Mouse (Mus musculus): Measurements from ENCODE around the gene Hspa1l.

DNA sequence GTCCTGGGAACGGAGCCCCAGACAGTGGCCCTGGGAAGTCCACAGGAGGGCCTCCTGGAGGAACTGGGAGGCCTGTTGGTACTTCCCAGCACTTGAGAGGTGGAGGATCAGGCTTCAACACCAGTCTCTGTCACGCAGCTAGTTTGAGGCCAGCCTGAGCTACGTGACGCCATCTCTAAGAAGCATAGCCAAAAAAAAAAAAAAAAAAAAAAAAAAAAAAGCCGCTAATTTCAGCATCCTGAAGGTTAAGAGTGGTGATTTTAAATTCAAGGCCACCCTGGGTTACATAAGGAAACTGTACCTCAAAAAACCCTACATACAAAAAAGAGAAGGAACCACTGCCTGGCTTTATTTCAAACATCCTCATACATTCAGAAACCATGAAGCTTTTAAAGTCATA is 48.2 kb upstream of the Hspa1l start:
- TF ChIP-seq CTCF (IDR thresholded peaks at IDR 0.05; ENCODE audit: extremely low read depth, insufficient read depth, low read length) (no peak), POLR2A (IDR thresholded peaks at IDR 0.05; ENCODE audit: extremely low read depth, insufficient read depth, low read length) (no peak)
